Mouse (Mus musculus): ENCODE results near the gene Akap14. TPM values are rescaled to one million over a fixed set of nuclear protein-coding genes. Genes with fewer than 3 reads are reported as not detected.

Akap14 gene
- polyA plus RNA-seq (2017; shearing (Covaris generic)) = not detected

GRCm38 (mm10) chrX:37168742-37169141 is at the start of gene Akap14:
Akap14 (minus strand) TSS chrX:37168842.

GRCm38 (mm10) chrX:37210941-37211340 is 42.3 kb upstream of the Akap14 start, which contains the start of gene Gm9:
Gm9 (minus strand) TSS chrX:37211041.

GRCm38 (mm10) chrX:37191105-37191743 is 22.6 kb upstream of the Akap14 start, which contains the start of the genes Ndufa1 and Rnf113a1:
Ndufa1 (minus strand) TSS chrX:37191163.
Rnf113a1 (plus strand) TSS chrX:37191245.

GRCm38 (mm10) chrX:37126671-37127358 is 41.8 kb downstream of the Akap14 start, which contains the start of gene Nkap:
Nkap (plus strand) TSS chrX:37126795.

GRCm38 (mm10) chrX:37110193-37110880 is 58.3 kb downstream of the Akap14 start, which contains the start of gene Upf3b:
Upf3b (minus strand) TSS chrX:37110322.

Other genes starting within 250 kb of the Akap14 start
- 141 TPM for gene Sept6, start 177.0 kb downstream of the Akap14 start, polyA plus RNA-seq (2017; shearing (Covaris generic))
- gene Sowahd, start 120.0 kb downstream of the Akap14 start, polyA plus RNA-seq (2017; shearing (Covaris generic)) = not detected
- gene Rpl39, start 83.4 kb downstream of the Akap14 start, polyA plus RNA-seq (2017; shearing (Covaris generic)) = 514 TPM
- 13.0 TPM for gene Upf3b, start 58.5 kb downstream of the Akap14 start, polyA plus RNA-seq (2017; shearing (Covaris generic))
- 16.9 TPM for gene Nkap, start 42.0 kb downstream of the Akap14 start, polyA plus RNA-seq (2017; shearing (Covaris generic))
- 154 TPM for gene Ndufa1, start 22.3 kb upstream of the Akap14 start, polyA plus RNA-seq (2017; shearing (Covaris generic))
- 6.5 TPM for gene Rnf113a1, start 22.4 kb upstream of the Akap14 start, polyA plus RNA-seq (2017; shearing (Covaris generic))
- not detected for gene Gm9, start 42.2 kb upstream of the Akap14 start, polyA plus RNA-seq (2017; shearing (Covaris generic))
- not detected for gene Rhox1, start 53.4 kb upstream of the Akap14 start, polyA plus RNA-seq (2017; shearing (Covaris generic))
- gene Rhox2a, start 76.1 kb upstream of the Akap14 start, polyA plus RNA-seq (2017; shearing (Covaris generic)) = not detected
- gene Rhox3a, start 81.1 kb upstream of the Akap14 start, polyA plus RNA-seq (2017; shearing (Covaris generic)) = not detected
- gene Rhox4a, start 96.5 kb upstream of the Akap14 start, polyA plus RNA-seq (2017; shearing (Covaris generic)) = 0.37 TPM
- not detected for gene Rhox3a2, start 211.2 kb upstream of the Akap14 start, polyA plus RNA-seq (2017; shearing (Covaris generic))
- gene Rhox4a2, start 222.0 kb upstream of the Akap14 start, polyA plus RNA-seq (2017; shearing (Covaris generic)) = not detected
- gene Rhox2b, start 243.2 kb upstream of the Akap14 start, polyA plus RNA-seq (2017; shearing (Covaris generic)) = not detected

All from naive thymus-derived CD4-positive, alpha-beta T cell, adult 5 months (primary cell).